Mouse (Mus musculus) brain, embryonic 14.5 days (tissue): Measurements from ENCODE around the gene Gm10282.

ENCODE experiments used
- CTCF ChIP-seq: fragments of 200-500 bp; IDR thresholded peaks from 2 replicates; pipeline ENCODE4 v1.5.1; 2012; ENCODE audit warnings: inconsistent platforms, mild to moderate bottlenecking, moderate library complexity, borderline replicate concordance; ENCODE audit not compliant: insufficient read depth, insufficient read length; ENCODE audit errors: extremely low read depth
- POLR2A ChIP-seq: fragments of 200-500 bp; IDR thresholded peaks from 2 replicates; pipeline ENCODE4 v1.6.1; 2012; ENCODE audit warnings: mild to moderate bottlenecking, inconsistent platforms, borderline replicate concordance; ENCODE audit not compliant: poor library complexity, insufficient read depth, insufficient read length, severe bottlenecking; ENCODE audit errors: extremely low read depth

DNA sequence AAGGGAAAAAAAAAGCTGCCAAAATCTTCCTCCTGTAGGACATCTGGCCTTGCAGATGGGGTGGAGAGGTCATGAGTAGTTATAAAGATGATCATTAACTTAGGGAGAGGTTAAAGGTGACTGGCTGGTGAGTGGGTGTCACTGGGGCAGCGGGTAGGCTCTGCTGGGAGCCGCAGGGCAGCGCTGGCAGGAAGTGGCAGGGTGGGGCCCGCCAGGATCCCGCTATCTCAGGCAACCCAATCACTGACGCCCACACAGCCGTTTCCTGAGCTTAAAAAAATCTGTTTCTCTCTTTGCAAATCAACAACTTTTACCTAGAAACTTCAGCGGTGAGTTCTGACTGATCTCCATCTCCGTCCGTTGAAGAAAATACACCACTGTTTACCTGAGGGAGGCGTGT, 49.2 kb upstream of the Gm10282 start:
- TF ChIP-seq POLR2A (no peak), CTCF (no peak)
